In genomic region chr19:5648401-5649297, GRCm38 (mm10) we compare ENCODE assay signal across 8 mouse cellular contexts. TPM values are rescaled to one million over a fixed set of nuclear protein-coding genes. Genes with fewer than 3 reads are reported as not detected.
A peak's percentile ranks its signal among the peaks of the same experiment; 100 is the strongest.
DNase-seq lines count a peak whose midpoint lies in the region; ATAC-seq and TF ChIP-seq lines count a peak whose summit lies in the region.

No protein-coding gene starts in this region.

- H3K9me3 ChIP-seq in heart, embryonic 12.5 days (replicated peaks), result no peaks in the 10 kb centered on the region
- no peaks in the 10 kb centered on the region for H3K9me3 ChIP-seq in kidney, embryonic 16.5 days (ENCODE audit: low read length)

- TF ChIP-seq POLR2A in brain, embryonic 14.5 days (IDR thresholded peaks at IDR 0.05; ENCODE audit: borderline replicate concordance, extremely low read depth, insufficient read depth, insufficient read length, poor library complexity, severe bottlenecking), result no peak; the same call in 1 of the 2 replicates
- no peak for TF ChIP-seq POLR2A in liver, adult 2 months (IDR thresholded peaks at IDR 0.05; ENCODE audit: extremely low read depth, insufficient read depth, low read length)

- no peaks in the 10 kb centered on the region for H3K79me2 ChIP-seq in liver, adult 2 months (ENCODE audit: control insufficient read depth, insufficient read depth, low read length)

- H3K27ac ChIP-seq in heart, embryonic 12.5 days (ENCODE audit: poor library complexity, severe bottlenecking), result peak overlapping the region; percentile 80
- H3K27ac ChIP-seq in kidney, embryonic 16.5 days (ENCODE audit: low read length), result peak overlapping the region; percentile 93
- H3K27ac ChIP-seq in liver, adult 2 months (replicated peaks; ENCODE audit: insufficient read depth, low read depth, low read length), result peak overlapping the region; percentile 73

- peak overlapping the region; percentile 69 for H3K4me2 ChIP-seq in heart, embryonic 12.5 days
- H3K4me2 ChIP-seq in kidney, embryonic 16.5 days (replicated peaks; ENCODE audit: low read depth, low read length), result peak overlapping the region; percentile 63

- peak overlapping the region; percentile 62 for H3K9ac ChIP-seq in heart, embryonic 12.5 days
- H3K9ac ChIP-seq in kidney, embryonic 16.5 days (replicated peaks; ENCODE audit: low read length), result peak overlapping the region; percentile 29
- peak overlapping the region; percentile 50 for H3K9ac ChIP-seq in liver, adult 2 months (ENCODE audit: low read depth, low read length)

- 10% methylated on average over 26 of the region's 26 CpGs for WGBS in heart, embryonic 12.5 days
- WGBS in kidney, embryonic 16.5 days, result 12% methylated on average over 26 of the region's 26 CpGs
- WGBS in liver, adult 2 months, result 5% methylated on average over 26 of the region's 26 CpGs

- H3K4me3 ChIP-seq in heart, embryonic 12.5 days, result peak overlapping the region; percentile 38
- peak overlapping the region; percentile 37 for H3K4me3 ChIP-seq in kidney, embryonic 16.5 days (ENCODE audit: low read length)
- peak overlapping the region; percentile 28; the same call in 1 of the 2 replicates for H3K4me3 ChIP-seq in liver, adult 2 months (ENCODE audit: insufficient read depth, low read depth, low read length)

- H3K27me3 ChIP-seq in heart, embryonic 12.5 days (replicated peaks), result no peaks in the 10 kb centered on the region
- no peaks in the 10 kb centered on the region for H3K27me3 ChIP-seq in kidney, embryonic 16.5 days (ENCODE audit: insufficient read depth, low read length)
- H3K27me3 ChIP-seq in liver, adult 2 months (ENCODE audit: control insufficient read depth, insufficient read depth, low read length), result no peaks in the 10 kb centered on the region

- H3K4me1 ChIP-seq in heart, embryonic 12.5 days (replicated peaks), result peaks cover 22% of the 10 kb centered on the region
- H3K4me1 ChIP-seq in kidney, embryonic 16.5 days (ENCODE audit: insufficient read depth, low read length), result peaks cover 16% of the 10 kb centered on the region
- H3K4me1 ChIP-seq in liver, adult 2 months (ENCODE audit: control insufficient read depth, insufficient read depth, low read length), result peaks cover 17% of the 10 kb centered on the region

- TF ChIP-seq CTCF in brain, embryonic 14.5 days (IDR thresholded peaks at IDR 0.05; ENCODE audit: borderline replicate concordance, extremely low read depth, insufficient read depth, insufficient read length), result peak; percentile 10; the same call in 1 of the 2 replicates
- no peak for TF ChIP-seq CTCF in liver, adult 2 months (IDR thresholded peaks at IDR 0.05; ENCODE audit: low read depth, low read length)

- H3K36me3 ChIP-seq in heart, embryonic 12.5 days, result peaks cover 76% of the 10 kb centered on the region
- peaks cover 52% of the 10 kb centered on the region for H3K36me3 ChIP-seq in kidney, embryonic 16.5 days (ENCODE audit: insufficient read depth, low read length)
- peaks cover 24% of the 10 kb centered on the region; the same call in 1 of the 2 replicates for H3K36me3 ChIP-seq in liver, adult 2 months (ENCODE audit: control insufficient read depth, insufficient read depth, low read length)

- ATAC-seq in erythroid progenitor cell, adult 5-6 weeks (replicated peaks; ENCODE audit: low FRiP score, poor library complexity, severe bottlenecking), result peak; percentile 77
- ATAC-seq in heart, embryonic 12.5 days (ENCODE audit: insufficient number of reproducible peaks, low FRiP score), result peak; percentile 79
- peak; percentile 92 for ATAC-seq in kidney, embryonic 16.5 days (ENCODE audit: low FRiP score, low TSS enrichment)
- peak; percentile 86 for ATAC-seq in monocyte, adult 5-6 weeks (replicated peaks; ENCODE audit: insufficient number of reproducible peaks, low FRiP score, low TSS enrichment, poor library complexity, severe bottlenecking)

- peak; percentile 92 for DNase-seq in CD4-positive helper T cell, adult 2 months (ENCODE audit: low read depth, low spot score)
- peak; percentile 95 for DNase-seq in brain, embryonic 14.5 days (ENCODE audit: low read depth)
- peak; percentile 77 for DNase-seq in liver, adult 2 months (ENCODE audit: extremely low read depth, low read depth, low spot score)
- DNase-seq in spleen, postnatal 4 days (ENCODE audit: low spot score in 2 of 2), result peak; percentile 80 to 89

RNA-seq across cellular contexts. Expression of gene Rela, which starts 11.4 kb away (rescaled TPM):
- 44.7 and 47.0 TPM in 2 replicates for polyA plus RNA-seq in brain, embryonic 14.5 days (2012; rRNA removed)
- total RNA-seq in erythroid progenitor cell, adult 5-6 weeks (2015; ENCODE audit: low replicate concordance), result 18.4 and 26.0 TPM in 2 replicates
- 7.2 and 14.8 TPM in 2 replicates for total RNA-seq in erythroid progenitor cell, adult 5-6 weeks (2017; ENCODE audit: low replicate concordance)
- polyA plus RNA-seq in heart, embryonic 12.5 days (2016; fragmentation: Nextera tagmentation; extraction: Ambion mirVana), result 41.3 and 42.5 TPM in 2 replicates
- polyA plus RNA-seq in kidney, embryonic 16.5 days (2015; fragmentation: Nextera tagmentation; extraction: Ambion mirVana), result 56.9 and 58.3 TPM in 2 replicates
- total RNA-seq in liver, adult 2 months (2014; rRNA removed), result 7.6 and 13.0 TPM in 2 replicates
- 47.6 and 65.7 TPM in 2 replicates for polyA plus RNA-seq in liver, adult 2 months (2012; rRNA removed)
- 58.6 to 89.7 TPM (median 73.2 TPM) in 3 replicates for total RNA-seq in monocyte, adult 5-6 weeks (2017)

RNA-seq across cellular contexts. Expression of gene Sipa1, which starts 14.9 kb away (rescaled TPM):
- 30.8 and 32.5 TPM in 2 replicates for polyA plus RNA-seq in brain, embryonic 14.5 days (2012; rRNA removed)
- total RNA-seq in erythroid progenitor cell, adult 5-6 weeks (2015; ENCODE audit: low replicate concordance), result 97.7 and 126 TPM in 2 replicates
- total RNA-seq in erythroid progenitor cell, adult 5-6 weeks (2017; ENCODE audit: low replicate concordance), result 127 and 129 TPM in 2 replicates
- 25.5 and 28.1 TPM in 2 replicates for polyA plus RNA-seq in heart, embryonic 12.5 days (2016; fragmentation: Nextera tagmentation; extraction: Ambion mirVana)
- polyA plus RNA-seq in kidney, embryonic 16.5 days (2015; fragmentation: Nextera tagmentation; extraction: Ambion mirVana), result 37.1 and 39.6 TPM in 2 replicates
- total RNA-seq in liver, adult 2 months (2014; rRNA removed), result 3.4 and 4.4 TPM in 2 replicates
- polyA plus RNA-seq in liver, adult 2 months (2012; rRNA removed), result 11.8 and 17.9 TPM in 2 replicates
- total RNA-seq in monocyte, adult 5-6 weeks (2017), result 83.5 to 149 TPM (median 83.8 TPM) in 3 replicates

RNA-seq across cellular contexts. Expression of gene Kat5, which starts 38.6 kb away (rescaled TPM):
- polyA plus RNA-seq in brain, embryonic 14.5 days (2012; rRNA removed), result 163 and 181 TPM in 2 replicates
- 31.0 and 42.8 TPM in 2 replicates for total RNA-seq in erythroid progenitor cell, adult 5-6 weeks (2015; ENCODE audit: low replicate concordance)
- 29.1 and 35.0 TPM in 2 replicates for total RNA-seq in erythroid progenitor cell, adult 5-6 weeks (2017; ENCODE audit: low replicate concordance)
- 31.5 and 36.1 TPM in 2 replicates for polyA plus RNA-seq in heart, embryonic 12.5 days (2016; fragmentation: Nextera tagmentation; extraction: Ambion mirVana)
- 56.1 and 57.4 TPM in 2 replicates for polyA plus RNA-seq in kidney, embryonic 16.5 days (2015; fragmentation: Nextera tagmentation; extraction: Ambion mirVana)
- total RNA-seq in liver, adult 2 months (2014; rRNA removed), result 15.9 and 16.8 TPM in 2 replicates
- 23.0 and 23.6 TPM in 2 replicates for polyA plus RNA-seq in liver, adult 2 months (2012; rRNA removed)
- 65.5 to 109 TPM (median 99.2 TPM) in 3 replicates for total RNA-seq in monocyte, adult 5-6 weeks (2017)

RNA-seq across cellular contexts. Expression of gene Map3k11, which starts 39.9 kb away (rescaled TPM):
- polyA plus RNA-seq in brain, embryonic 14.5 days (2012; rRNA removed), result 21.6 and 22.9 TPM in 2 replicates
- 12.2 and 13.7 TPM in 2 replicates for total RNA-seq in erythroid progenitor cell, adult 5-6 weeks (2015; ENCODE audit: low replicate concordance)
- total RNA-seq in erythroid progenitor cell, adult 5-6 weeks (2017; ENCODE audit: low replicate concordance), result 9.4 and 14.1 TPM in 2 replicates
- 30.6 and 32.8 TPM in 2 replicates for polyA plus RNA-seq in heart, embryonic 12.5 days (2016; fragmentation: Nextera tagmentation; extraction: Ambion mirVana)
- polyA plus RNA-seq in kidney, embryonic 16.5 days (2015; fragmentation: Nextera tagmentation; extraction: Ambion mirVana), result 41.5 and 43.8 TPM in 2 replicates
- 10.2 and 16.4 TPM in 2 replicates for total RNA-seq in liver, adult 2 months (2014; rRNA removed)
- polyA plus RNA-seq in liver, adult 2 months (2012; rRNA removed), result 46.2 and 53.6 TPM in 2 replicates
- total RNA-seq in monocyte, adult 5-6 weeks (2017), result 41.8 to 57.5 TPM (median 46.8 TPM) in 3 replicates

RNA-seq across cellular contexts. Expression of gene Pcnx3, which starts 40.1 kb away (rescaled TPM):
- 95.9 and 120 TPM in 2 replicates for polyA plus RNA-seq in brain, embryonic 14.5 days (2012; rRNA removed)
- total RNA-seq in erythroid progenitor cell, adult 5-6 weeks (2015; ENCODE audit: low replicate concordance), result 31.4 and 61.3 TPM in 2 replicates
- 44.7 and 54.5 TPM in 2 replicates for total RNA-seq in erythroid progenitor cell, adult 5-6 weeks (2017; ENCODE audit: low replicate concordance)
- polyA plus RNA-seq in heart, embryonic 12.5 days (2016; fragmentation: Nextera tagmentation; extraction: Ambion mirVana), result 22.0 and 22.3 TPM in 2 replicates
- 27.0 and 28.1 TPM in 2 replicates for polyA plus RNA-seq in kidney, embryonic 16.5 days (2015; fragmentation: Nextera tagmentation; extraction: Ambion mirVana)
- total RNA-seq in liver, adult 2 months (2014; rRNA removed), result 7.6 and 14.0 TPM in 2 replicates
- polyA plus RNA-seq in liver, adult 2 months (2012; rRNA removed), result 44.8 and 63.8 TPM in 2 replicates
- total RNA-seq in monocyte, adult 5-6 weeks (2017), result 13.3 to 41.9 TPM (median 22.3 TPM) in 3 replicates

Comparison
In these comparisons a context has a peak if more than half of its experiments do, and no peak if none do; other contexts are left out.
1. Peak in every context shown above with its lines: DNase-seq, ATAC-seq, H3K4me3 ChIP-seq and H3K27ac ChIP-seq.